7 mouse cellular contexts compared by ENCODE assay signal in genomic region chr9:114933037-114933722, GRCm38 (mm10). TPM values are rescaled to one million over a fixed set of nuclear protein-coding genes. Genes with fewer than 3 reads are reported as not detected.
DNase-seq lines count a peak whose midpoint lies in the region; ATAC-seq and TF ChIP-seq lines count a peak whose summit lies in the region.

No protein-coding gene starts in this region.

- no peak for TF ChIP-seq POLR2A in cortical plate, adult 2 months (IDR thresholded peaks at IDR 0.05; ENCODE audit: extremely low read depth, insufficient read depth, low read length)

- H3K4me1 ChIP-seq in lung, embryonic 14.5 days (ENCODE audit: insufficient read depth), result 0 out of 2 replicates have a peak, but pooled peaks cover 7% of the 10 kb centered on the region
- peaks cover 3% of the 10 kb centered on the region; the same call in 1 of the 2 replicates for H3K4me1 ChIP-seq in cortical plate, adult 2 months (ENCODE audit: control insufficient read depth, insufficient read depth, low read length)

- H3K4me3 ChIP-seq in lung, embryonic 14.5 days (ENCODE audit: low read depth, low read length), result peak overlapping the region; percentile 71
- peak overlapping the region; percentile 93 for H3K4me3 ChIP-seq in cortical plate, adult 2 months (ENCODE audit: insufficient read depth, low read length)

- no peak for TF ChIP-seq CTCF in lung, embryonic 14.5 days (IDR thresholded peaks at IDR 0.05; ENCODE audit: low read depth)
- no peak for TF ChIP-seq CTCF in cortical plate, adult 2 months (IDR thresholded peaks at IDR 0.05; ENCODE audit: extremely low read depth, insufficient read depth, low read length)

- no peaks in the 10 kb centered on the region for H3K9me3 ChIP-seq in lung, embryonic 14.5 days (ENCODE audit: low read depth, low read length)

- under 1% methylated on average over 50 of the region's 50 CpGs for WGBS in lung, embryonic 14.5 days

- peak; percentile 27 for DNase-seq in lung, embryonic 14.5 days
- no peak for DNase-seq in lung, postnatal 14 days
- DNase-seq in ovary, postnatal 36 days (ENCODE audit: low spot score), result no peak
- DNase-seq in right cerebral cortex, postnatal 4 days, result no peak

- H3K36me3 ChIP-seq in lung, embryonic 14.5 days (ENCODE audit: insufficient read depth), result no peaks in the 10 kb centered on the region

- no peak; the same call in 1 of the 2 replicates for ATAC-seq in lung, embryonic 14.5 days (ENCODE audit: insufficient read depth)
- ATAC-seq in granulocyte monocyte progenitor cell, adult 5-6 weeks (replicated peaks; ENCODE audit: poor library complexity, severe bottlenecking), result peak; percentile 60
- ATAC-seq in megakaryocyte, adult 5-6 weeks (ENCODE audit: poor library complexity, severe bottlenecking), result peak; percentile 53

- H3K27ac ChIP-seq in lung, embryonic 14.5 days (ENCODE audit: low read depth), result peak overlapping the region; percentile 48
- peak overlapping the region; percentile 86 for H3K27ac ChIP-seq in cortical plate, adult 2 months (ENCODE audit: insufficient read depth, low read length)

- H3K4me2 ChIP-seq in lung, embryonic 14.5 days, result peak overlapping the region; percentile 98

- H3K9ac ChIP-seq in lung, embryonic 14.5 days, result peak overlapping the region; percentile 72

- no peaks in the 10 kb centered on the region for H3K27me3 ChIP-seq in lung, embryonic 14.5 days (ENCODE audit: insufficient read depth, low read length)

RNA-seq across cellular contexts. Expression of gene Gpd1l, which starts 0.6 kb away (rescaled TPM):
- polyA plus RNA-seq in lung, embryonic 14.5 days (2014; fragmentation: Nextera tagmentation; extraction: Ambion mirVana), result 13.0 and 13.9 TPM in 2 replicates
- polyA plus RNA-seq in cortical plate, adult 2 months (2012; rRNA removed), result 72.9 and 76.0 TPM in 2 replicates
- 31.0 and 42.0 TPM in 2 replicates for total RNA-seq in granulocyte monocyte progenitor cell, adult 5-6 weeks (2014; fragmentation: Nextera tagmentation)
- total RNA-seq in granulocyte monocyte progenitor cell, adult 5-6 weeks (2017), result 33.7 and 36.8 TPM in 2 replicates
- total RNA-seq in megakaryocyte, adult 5-6 weeks (2015), result 14.5 and 19.4 TPM in 2 replicates
- 21.8 and 22.5 TPM in 2 replicates for total RNA-seq in megakaryocyte, adult 5-6 weeks (2017)

RNA-seq across cellular contexts. Expression of gene Osbpl10, which starts 45.2 kb away (rescaled TPM):
- 2.4 and 2.5 TPM in 2 replicates for polyA plus RNA-seq in lung, embryonic 14.5 days (2014; fragmentation: Nextera tagmentation; extraction: Ambion mirVana)
- 21.1 and 21.2 TPM in 2 replicates for polyA plus RNA-seq in cortical plate, adult 2 months (2012; rRNA removed)
- 0.45 TPM in 1 of 2 replicates, not detected in the other for total RNA-seq in granulocyte monocyte progenitor cell, adult 5-6 weeks (2014; fragmentation: Nextera tagmentation)
- total RNA-seq in granulocyte monocyte progenitor cell, adult 5-6 weeks (2017), result 0.13 and 0.21 TPM in 2 replicates
- not detected in 2 replicates for total RNA-seq in megakaryocyte, adult 5-6 weeks (2015)
- total RNA-seq in megakaryocyte, adult 5-6 weeks (2017), result not detected in 2 replicates

RNA-seq across cellular contexts. Expression of gene Rps27rt, which starts 49.4 kb away (rescaled TPM):
- 484 and 540 TPM in 2 replicates for polyA plus RNA-seq in lung, embryonic 14.5 days (2014; fragmentation: Nextera tagmentation; extraction: Ambion mirVana)
- polyA plus RNA-seq in cortical plate, adult 2 months (2012; rRNA removed), result 88.6 and 94.0 TPM in 2 replicates
- total RNA-seq in granulocyte monocyte progenitor cell, adult 5-6 weeks (2014; fragmentation: Nextera tagmentation), result 358 and 366 TPM in 2 replicates
- total RNA-seq in granulocyte monocyte progenitor cell, adult 5-6 weeks (2017), result 177 and 225 TPM in 2 replicates
- total RNA-seq in megakaryocyte, adult 5-6 weeks (2015), result 188 and 220 TPM in 2 replicates
- total RNA-seq in megakaryocyte, adult 5-6 weeks (2017), result 116 and 127 TPM in 2 replicates
